Mouse (Mus musculus) v-Abl transformed pro-B cells (cell line): ENCODE measurements around the gene Nlgn1.
"Not testable (repeated sequence)": the region's sequence is repeated elsewhere in the genome, so short reads cannot be mapped to it uniquely, and the experiment has no call there.

Experiments used
- in situ Hi-C, 2 experiments: fragments of 400-800 bp; cut with MboI; formaldehyde crosslinking; loops; one replicate each; pipeline ENCODE4 v1.15.1; 2025; ENCODE audit not compliant: unreplicated experiment in 2 of 2

Gene Nlgn1

DNA sequence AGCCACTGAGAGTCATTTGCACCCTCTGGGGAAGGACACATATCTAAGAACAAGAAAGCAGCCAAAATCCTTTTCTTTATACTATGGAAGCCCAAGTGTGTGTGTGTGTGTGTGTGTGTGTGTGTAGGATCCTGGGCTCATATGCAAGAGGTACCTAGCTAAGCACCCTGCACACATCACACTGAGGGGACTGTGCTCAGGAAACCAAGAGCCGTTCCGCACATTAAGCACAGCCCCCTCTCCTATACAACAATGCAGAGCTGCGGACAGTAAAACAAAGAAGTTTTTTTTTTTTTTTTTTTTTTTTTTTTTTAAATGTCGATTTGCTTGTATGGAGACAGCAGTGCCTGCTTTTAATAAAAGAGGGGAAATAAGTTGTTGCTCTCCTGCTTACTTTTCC lies 659.5 kb downstream of the Nlgn1 start:
- in situ Hi-C loops = no loop called here

DNA sequence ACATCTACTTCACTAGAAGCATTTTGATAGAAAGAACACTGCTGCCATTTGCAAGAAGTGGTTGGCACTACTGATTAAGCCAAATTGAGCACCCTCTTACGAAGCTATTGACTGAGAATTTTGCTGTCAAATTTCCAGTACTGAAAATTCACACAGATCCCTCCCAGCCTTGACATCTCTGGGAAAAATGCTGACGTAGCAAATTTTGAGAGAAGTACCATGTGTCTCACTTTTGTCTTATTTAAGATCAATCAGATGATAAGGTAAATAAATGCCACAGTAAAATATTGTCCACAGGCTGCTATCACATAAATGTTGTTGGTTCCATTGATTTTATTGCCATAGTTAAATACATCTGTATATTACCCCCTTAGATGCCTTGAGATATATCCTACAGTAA lies 668.8 kb downstream of the Nlgn1 start:
- in situ Hi-C loops = no loop called here

DNA sequence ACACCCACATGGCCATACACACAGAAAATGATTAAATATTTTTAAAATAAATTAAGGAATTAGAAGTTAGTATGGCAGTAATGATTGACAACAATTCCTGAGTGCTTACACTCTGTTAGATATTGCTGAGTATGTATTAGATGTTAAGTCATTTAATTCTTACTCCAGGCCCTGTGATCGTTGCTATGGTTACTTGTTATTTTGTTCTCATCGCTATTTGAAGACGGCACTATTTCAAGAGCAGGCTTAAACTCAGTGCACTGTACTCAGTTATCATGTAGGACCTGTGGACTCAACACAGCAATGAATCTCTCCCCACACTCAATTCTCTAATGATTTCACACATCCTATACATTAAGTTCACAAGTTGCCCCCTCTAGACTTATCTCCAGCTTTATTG lies 672.0 kb downstream of the Nlgn1 start:
- in situ Hi-C loops = no loop called here

DNA sequence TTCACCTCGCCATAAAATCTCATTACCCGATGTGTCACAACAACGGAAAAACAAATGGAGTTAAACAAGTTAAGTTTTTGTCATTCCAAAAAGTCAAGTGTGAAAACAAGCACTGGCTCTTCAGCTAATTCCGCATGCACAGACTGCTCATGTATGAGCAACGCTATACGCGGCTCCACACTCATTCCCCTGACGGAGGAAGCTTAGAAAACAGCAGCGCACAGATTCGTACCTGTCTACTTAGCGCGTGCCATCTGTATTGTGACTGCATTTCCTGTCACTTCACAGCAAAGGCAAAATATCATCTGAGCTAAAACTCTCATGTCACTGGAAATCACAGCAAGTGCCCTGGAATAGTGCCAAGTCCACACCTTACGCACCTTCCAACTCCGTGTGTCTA lies 674.3 kb downstream of the Nlgn1 start:
- in situ Hi-C loops = no loop called here

DNA sequence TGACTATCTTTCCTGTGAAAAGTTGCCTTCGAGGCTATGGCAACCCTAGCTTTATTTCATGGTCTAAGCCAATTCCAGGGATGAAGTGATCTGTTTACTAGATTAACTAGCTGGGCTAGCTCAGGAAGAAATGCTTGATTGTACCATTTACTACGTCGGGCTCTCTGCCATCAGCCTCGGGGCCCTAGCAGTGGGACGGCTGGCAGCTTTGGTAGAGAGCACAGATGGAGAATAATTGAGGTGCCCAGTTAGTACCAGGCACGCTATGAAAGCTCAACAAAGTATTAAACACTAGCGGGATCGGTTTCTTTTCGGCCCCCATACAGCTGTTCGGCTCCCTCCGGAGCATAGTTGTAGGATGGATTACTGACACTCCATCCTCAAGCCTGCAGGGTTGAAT lies 675.2 kb downstream of the Nlgn1 start:
- in situ Hi-C loops = no loop called here

DNA sequence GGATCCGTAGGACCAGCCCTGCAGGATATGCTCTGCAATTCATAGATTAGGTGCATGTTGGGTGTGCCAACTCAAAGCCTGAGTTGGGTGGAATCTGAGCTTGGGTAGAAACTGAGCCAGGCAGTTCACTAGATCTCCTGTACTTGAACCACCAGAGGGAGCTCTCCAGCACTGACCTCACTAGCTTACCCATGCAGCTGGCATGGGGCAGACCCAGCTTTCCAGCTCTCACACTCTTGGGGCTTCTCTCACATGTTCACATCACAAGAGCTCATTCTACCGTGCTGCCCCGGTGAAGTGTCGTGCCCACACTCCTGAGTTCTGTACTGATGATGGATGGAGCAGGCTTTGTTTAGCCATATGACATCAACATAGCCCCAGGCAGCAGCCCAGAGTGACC lies 679.2 kb downstream of the Nlgn1 start:
- in situ Hi-C loops = no loop called here

DNA sequence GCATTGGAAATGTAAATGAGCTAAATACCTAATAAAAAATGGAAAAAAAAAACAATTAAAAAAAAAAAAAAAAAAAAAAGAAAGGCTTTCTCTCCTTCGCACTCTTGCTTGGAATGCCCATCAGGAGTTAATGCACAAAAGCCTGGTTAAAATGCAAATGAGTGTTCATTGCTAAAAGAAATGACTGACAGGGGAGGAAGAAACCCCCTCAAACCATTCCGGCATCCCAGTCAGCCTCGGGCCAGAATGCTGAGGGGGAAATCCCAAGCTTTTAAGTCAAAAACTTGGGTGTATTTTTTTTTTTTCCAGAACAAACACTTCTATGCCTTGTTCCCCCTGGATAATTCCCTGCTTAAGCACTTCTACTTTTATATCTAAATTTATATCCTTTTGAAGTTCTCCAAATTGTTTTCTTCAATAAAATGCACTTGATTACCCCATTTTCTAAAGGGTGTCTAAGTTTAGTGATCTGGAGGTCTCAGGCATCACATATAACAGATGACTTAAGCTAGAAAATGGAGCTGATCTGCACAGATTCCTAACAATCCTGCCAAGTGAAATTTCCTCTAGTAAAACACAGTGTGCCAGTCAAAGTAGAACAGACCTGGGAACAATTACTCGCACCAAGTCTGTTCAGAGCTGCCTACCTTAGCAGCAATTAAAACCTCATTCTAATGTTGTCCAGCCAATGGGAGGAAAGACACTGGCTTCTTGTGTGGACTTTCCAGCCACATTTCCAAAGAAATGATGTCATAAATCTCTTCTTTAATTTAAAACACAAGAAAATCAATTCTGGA lies 686.2 kb downstream of the Nlgn1 start:
- in situ Hi-C loops = no loop called here

DNA sequence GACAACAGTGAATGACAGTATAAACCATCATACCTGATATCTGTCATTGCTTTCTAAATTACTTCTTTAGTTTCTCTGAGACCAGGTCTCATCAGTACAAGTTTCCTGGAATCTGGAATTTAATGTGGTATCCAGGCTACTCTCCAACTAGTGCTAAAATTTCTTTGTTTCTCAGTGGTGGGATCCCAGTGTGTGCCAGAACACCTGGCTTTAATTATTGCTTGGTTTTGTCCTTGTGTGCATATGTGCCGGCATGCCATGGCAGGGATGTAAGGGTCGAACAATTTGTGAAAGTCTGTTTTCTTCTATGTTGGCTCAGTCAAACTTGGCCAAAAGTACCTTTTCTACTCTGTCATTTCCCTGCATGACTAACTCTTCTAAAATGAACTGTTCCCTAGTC lies 703.1 kb downstream of the Nlgn1 start:
- in situ Hi-C loops = no loop called here

DNA sequence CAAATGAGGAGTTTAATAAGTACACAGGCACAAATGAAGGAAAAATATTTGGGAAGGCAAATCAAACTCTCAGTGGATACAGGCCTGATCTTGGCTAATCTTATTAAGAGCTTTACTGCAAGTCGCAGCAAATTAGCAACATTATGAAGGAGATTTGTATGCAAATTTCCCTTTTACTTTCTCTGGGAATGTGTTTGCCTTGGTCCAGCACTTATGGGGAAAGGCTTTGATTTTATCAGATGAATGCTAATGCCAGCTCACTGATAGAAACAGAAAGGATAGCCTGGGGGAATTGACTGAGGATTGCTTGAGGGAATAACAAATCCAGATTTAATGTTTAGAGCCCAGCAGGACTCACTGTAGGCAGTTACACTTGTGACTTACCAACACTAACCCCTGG lies 725.7 kb downstream of the Nlgn1 start:
- in situ Hi-C loops = no loop called here

DNA sequence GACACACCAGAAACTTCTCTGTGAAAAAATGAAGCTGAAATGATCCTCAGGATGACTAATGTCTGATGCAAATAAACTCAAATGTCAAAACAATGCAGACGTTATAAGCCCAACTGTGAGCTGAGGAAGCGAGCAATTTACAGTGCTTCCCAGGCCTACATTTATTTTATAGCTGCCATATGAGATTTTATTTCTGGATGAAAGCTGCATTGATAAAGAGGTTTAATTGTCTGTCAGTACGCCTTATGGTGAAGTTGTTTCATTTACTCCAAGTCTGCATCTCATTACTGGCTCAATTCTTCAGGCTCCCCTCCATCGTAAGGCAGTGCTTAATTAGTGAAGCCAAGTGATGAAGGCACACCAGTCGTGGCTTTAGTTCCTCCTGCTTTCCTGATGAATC lies 734.7 kb downstream of the Nlgn1 start:
- in situ Hi-C loops = no loop called here

DNA sequence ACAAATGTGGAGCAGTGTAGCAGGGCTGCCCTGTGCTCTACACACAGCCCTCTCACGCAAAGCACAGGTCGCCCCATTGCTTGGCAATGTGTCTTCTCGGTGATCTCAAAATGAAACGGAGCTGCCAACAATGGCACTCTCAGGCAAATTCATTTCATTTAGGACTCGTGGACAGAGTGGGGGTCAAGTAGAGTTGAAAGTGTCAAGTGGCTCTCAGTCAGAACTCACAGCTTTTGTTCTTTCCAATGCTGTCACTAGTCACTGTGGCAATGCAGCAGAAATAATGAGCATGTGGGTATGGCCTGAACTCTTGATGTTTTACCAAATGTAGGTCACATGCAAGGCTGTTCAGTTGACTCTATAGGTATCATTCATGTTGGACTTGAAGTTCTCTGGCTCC lies 756.7 kb downstream of the Nlgn1 start:
- in situ Hi-C loops = no loop called here

DNA sequence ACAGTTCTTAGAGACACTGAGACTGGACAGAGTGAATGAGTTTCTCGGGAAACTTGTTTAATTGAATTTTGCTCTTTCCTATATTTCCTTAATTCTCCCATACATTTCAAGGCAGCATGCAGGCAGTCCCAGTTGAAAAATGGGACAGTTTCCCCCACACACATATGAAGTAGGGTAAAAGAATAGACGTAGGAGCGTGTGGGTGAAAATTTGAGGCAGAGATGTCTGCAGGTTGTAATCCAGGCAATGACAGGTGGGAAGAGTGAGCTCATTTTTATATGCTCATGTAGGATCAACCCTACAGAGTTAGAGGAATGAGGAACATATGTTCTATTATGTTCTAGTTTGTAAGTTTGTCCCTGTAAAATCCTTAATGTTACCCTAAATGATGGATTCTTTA lies 757.4 kb downstream of the Nlgn1 start:
- in situ Hi-C loops = no loop called here

DNA sequence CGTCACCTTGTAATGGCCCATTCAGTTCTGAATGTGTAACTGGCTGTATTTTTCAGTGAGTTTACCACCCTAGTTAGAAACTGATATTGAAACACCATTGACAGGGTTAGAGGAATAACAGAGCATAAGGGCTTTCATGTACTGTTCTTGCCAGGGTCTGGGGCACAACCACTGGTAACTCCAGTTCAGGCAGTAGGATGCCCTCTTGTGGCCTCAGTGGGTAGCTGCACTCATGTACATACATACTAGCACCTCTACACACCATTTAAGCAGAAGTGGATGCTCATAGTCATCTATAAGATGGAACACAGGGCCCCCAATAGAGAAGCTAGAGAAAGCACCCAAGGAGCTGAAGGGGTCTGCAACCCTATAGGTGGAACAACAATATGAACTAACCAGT lies 773.7 kb downstream of the Nlgn1 start:
- in situ Hi-C loops = not testable (repeated sequence)

DNA sequence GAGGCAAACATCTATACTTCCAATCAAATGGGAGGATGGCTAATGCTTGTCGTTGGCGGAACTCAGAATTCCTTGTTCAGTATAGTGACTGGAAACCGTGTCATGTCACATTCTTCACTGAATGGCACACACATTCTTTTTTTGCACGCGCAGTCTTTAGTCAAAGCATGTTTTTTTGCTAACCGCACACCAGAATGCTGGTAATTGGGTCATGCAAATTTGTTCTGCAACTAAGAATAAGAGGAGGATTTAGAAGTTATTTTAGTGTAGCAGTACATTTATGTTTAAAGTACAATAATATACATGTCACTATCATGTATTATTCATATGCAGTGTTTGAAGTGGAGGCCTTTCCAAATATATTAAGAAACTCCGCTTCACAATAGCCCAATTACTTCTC lies 783.2 kb downstream of the Nlgn1 start:
- in situ Hi-C loops = not testable (repeated sequence)

DNA sequence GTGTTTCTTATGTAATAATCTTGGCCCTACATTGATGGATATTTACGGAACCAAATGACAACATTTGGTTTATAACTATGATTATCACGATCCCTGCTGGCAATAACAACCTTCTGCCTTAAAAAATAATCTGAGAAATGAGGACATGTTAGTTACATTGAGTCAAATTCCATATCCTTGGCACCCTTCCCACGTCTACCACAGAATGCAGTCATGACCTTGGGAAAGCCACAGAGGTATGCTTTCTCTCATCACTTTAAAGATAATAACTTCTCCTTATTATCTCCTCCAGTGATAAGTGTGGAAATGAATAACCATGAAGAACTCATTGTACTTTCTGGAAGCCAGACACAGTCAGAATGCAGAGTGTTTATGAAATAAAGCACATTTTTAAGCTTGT lies 808.0 kb downstream of the Nlgn1 start:
- in situ Hi-C loops = not testable (repeated sequence)

DNA sequence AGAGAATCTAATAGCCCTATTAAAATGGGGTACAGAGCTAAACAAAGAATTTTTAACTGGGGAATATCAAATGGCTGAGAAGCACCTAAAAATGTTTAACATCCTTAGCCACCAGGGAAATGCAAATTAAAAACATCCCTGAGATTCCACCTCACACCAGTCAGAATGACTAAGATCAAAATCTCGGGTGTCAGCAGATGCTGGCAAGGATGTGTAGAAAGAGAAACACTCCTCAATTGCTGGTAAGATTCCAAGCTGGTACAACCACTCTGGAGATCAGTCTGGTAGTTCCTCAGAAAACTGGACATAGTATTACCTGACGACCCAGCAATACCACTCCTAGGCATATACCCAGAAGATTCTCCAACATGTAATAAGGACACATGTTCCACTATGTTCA lies 869.2 kb downstream of the Nlgn1 start:
- in situ Hi-C loops = no loop called here

DNA sequence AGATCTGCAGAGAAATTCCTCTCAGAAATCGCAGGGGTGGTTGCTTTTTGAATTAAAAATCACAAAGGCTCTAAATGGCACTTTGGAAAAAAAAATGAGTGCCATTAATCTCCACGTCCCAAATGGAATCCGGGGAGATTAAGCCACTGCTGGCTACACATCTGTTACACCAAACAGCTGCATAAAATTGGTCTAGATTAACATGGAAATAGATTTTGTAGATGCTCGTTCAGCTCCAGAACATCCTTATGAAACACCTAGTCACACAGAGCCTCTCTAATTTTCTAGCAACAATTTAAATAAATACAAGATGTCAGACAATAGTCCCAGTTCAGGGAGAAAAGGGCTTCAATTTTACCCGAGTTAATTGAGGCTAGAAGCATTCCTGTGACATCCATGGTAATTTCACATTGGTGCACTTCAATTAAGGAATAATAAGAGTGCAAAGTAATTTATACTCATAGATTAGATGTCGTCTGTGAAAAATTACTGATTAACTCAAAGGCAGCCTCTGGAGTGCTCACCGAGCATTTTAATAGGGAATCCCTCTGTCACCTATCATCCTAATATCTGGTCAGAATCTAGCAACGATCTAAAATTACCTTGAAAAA lies 875.9 kb downstream of the Nlgn1 start:
- in situ Hi-C loops = no loop called here

DNA sequence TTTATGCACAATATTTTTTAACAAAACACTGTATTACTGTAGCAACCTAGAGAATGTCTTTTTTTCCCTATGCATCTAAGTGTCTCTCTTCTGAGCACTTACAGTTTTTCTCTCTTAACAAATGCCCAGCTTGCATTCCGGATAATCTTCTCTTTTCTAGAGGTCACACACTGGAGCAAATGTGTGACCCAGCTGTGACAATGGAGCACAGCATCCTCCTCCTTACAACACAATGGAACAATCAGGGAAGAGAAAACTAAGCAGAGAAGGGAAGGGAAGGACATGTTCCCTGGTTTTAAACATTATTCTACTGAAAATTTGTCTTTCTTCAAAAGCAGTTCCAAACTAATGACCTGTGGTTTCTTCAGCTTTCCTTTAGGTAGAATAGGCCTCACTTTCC lies 879.9 kb downstream of the Nlgn1 start:
- in situ Hi-C loops = no loop called here

DNA sequence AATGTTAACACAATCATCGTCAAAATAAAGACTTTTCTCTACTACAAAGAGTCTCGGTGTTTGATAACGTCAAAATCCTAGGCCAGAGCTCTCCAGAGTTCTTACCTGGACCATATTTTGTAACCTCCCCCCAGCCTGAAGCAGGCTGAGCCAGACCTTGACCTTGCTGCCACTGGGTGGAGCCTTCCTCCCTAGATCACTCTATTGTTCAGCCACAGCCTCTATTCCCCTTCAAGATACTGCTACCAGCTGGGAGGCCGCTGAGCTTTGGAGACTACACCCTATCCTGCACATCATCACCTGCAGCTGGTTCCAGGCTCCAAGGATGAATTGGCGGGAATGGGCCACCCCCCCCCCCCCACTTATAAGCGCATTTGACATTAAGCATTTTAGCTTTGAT lies 881.8 kb downstream of the Nlgn1 start:
- in situ Hi-C loops = no loop called here

DNA sequence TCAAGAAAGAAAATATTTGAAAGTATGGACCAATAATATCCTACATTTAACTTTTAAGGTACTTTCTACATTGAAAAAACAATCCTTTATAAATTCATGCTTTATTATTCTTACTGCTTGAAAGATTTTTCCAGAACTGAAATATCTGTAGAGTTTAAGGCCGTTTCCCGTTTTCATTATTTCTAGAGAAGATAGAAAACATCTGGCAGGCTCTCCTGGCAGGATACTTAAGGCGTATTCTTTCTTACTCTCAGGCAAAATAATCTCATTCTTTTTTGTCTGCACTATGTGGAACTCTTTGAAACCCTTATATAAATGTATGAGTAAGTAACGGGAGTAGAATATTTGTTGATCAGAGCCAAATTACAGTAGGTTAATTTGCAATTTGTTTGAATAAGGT lies 882.9 kb downstream of the Nlgn1 start:
- in situ Hi-C loops = no loop called here

DNA sequence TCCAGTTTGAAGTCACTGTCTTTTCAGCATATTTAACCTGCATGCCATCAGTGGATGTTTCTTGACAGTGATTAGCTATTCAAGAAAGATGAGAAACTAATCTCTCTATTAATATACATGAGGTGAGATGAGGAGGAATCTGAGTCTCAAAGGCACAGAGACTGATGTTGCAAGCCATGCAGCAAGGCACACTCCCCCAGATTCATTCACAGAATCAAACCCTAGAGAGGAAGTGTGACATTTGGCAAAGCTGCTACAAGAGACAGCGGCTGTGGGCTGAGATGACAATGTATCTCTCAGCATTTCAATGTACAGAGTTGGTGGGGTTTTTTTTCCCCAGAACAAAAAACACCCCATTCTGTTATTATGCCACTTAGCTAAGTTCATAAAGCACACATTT lies 885.1 kb downstream of the Nlgn1 start:
- in situ Hi-C loops = no loop called here

DNA sequence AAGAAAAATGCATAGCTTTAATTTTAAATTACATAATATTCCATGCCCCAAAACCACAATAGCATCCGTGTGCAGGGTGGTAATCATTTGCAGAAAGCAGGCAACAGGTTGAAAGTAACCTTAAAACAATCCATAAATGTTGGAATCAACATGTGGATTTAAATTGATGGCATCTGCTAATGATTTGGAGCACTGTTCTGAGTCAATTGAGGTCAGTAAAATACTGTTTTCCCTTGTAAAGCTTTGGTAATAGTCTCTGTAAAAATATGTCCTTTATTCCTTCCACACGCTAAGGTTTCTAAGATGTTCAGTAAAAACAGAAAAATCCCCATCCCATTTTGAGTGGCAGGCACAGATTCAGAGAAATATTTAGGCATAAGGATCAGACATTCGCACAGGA lies 888.6 kb downstream of the Nlgn1 start:
- in situ Hi-C loops = no loop called here

DNA sequence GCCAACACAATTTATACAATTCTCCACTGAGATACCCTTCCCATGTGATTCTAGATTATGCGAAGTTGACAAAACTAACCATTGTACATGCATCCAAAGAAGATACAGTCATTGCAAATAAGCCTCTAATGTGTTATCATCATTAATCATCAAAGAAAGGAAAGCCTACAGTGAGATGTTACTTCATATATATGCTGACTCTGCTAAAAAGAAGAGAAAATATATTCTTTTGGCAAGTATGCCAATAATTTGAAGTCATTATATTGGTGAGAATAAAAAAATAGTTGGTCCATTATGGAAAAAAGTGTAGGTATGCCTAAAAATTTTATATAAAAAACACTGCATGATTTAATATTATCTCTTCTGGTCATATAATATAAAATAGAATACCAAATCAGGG lies 889.6 kb downstream of the Nlgn1 start:
- in situ Hi-C loops = no loop called here
